Mouse (Mus musculus) frontal cortex, postnatal 25 days (tissue): Measurements from ENCODE around the gene Rps6kc1.

Experiments used
- DNase-seq, 2 experiments: peaks; one replicate each; pipeline ENCODE4 v3.0.0; 2022; ENCODE audit warnings: low spot score in 2 of 2

Gene Rps6kc1

DNA sequence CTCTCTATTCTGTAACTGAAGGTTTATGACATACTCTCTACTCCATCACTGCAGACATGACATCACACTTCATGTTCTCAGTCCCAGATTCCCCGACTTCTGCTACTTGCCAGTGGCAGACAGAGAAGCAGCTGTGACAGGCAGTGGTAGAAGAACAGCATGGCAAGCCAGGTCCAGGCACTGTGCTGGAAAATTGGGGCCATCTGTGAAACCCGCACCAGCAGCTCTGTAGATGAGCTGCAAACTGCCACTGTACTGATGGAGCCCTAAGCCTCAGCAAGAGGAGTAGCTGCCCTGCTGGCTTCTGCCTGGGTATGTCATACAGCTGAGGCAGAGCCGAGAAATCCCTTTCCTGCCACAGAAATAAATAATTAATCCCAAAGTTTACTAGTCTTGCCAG, 236.1 kb downstream of the Rps6kc1 start:
- DNase-seq: no peak

DNA sequence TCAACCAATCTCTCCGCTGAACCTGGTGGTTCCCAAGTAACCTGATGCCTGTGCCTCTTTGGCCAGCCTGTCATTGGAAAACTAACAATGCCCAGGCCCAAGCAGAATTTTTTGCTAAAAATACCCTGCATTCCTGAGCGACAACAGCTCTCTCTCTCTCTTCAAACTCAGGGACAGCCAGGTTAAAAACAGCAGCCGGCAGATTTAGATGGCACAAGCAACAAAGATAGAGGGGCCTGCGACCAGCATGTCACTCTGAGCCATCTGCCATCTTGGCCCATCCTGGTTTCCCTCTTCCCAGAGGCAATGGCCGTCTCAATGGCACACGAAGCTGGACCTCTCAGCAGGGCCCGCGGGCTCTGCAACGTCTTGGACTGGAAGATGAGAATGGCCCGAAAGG, 242.5 kb downstream of the Rps6kc1 start:
- no peak for DNase-seq

DNA sequence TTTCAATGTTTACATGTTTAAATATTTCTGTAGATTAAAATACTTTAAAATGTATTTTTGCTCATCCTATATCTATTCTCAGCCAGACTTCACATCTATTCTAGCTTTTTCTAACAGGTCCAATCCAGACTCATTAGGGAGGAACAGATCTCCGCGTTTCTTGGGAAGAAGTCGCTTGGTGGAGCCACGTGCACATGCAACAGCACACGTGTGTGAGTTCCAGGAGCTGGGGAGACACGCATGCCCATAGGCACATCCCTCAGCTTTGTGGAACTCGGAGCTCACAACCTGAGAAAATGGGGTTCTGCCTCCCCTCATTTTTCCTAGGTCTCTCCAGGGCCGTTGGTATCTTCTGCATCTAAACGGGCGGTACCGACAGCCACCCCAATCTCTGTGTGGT, 243.7 kb downstream of the Rps6kc1 start:
- DNase-seq: no peak

DNA sequence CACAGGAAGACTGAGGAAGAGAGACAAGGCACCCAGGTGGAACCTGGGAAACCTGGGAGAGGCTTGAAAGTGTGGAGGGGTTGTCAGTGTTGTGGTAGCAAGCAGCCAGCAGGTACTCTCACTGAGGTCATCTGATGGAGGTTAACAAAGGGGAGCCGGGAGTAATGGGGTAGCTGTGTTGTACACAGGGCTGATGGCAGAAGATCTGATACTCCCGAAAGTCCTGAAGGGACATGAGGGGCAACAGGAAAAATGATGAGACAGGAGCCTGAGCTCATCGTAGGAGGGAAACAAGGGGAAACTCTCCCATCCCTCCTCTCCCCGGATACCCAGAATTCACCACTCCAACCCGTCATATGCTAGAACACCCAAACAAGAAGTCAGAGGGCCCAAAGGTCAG, 244.2 kb downstream of the Rps6kc1 start:
- DNase-seq: no peak

DNA sequence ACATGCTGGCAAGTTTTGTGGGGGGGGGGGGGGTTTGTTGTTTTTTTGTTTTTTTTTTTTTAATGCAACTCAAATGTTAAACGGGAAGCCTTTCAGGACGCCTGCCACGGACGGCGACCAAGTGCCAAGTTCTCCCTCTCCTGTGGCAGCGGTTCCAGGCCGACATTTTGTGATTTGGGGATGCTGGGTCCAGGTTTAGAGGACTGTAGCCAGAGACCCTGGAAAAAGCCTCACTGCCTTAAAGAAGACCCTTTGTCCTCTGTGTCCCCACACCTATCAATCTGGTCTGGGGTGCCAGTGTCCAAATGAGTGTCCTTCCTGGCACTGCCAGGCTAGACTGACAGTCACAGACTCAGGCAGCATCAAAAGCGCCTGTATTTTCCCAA, 246.1 kb downstream of the Rps6kc1 start:
- DNase-seq: no peak

DNA sequence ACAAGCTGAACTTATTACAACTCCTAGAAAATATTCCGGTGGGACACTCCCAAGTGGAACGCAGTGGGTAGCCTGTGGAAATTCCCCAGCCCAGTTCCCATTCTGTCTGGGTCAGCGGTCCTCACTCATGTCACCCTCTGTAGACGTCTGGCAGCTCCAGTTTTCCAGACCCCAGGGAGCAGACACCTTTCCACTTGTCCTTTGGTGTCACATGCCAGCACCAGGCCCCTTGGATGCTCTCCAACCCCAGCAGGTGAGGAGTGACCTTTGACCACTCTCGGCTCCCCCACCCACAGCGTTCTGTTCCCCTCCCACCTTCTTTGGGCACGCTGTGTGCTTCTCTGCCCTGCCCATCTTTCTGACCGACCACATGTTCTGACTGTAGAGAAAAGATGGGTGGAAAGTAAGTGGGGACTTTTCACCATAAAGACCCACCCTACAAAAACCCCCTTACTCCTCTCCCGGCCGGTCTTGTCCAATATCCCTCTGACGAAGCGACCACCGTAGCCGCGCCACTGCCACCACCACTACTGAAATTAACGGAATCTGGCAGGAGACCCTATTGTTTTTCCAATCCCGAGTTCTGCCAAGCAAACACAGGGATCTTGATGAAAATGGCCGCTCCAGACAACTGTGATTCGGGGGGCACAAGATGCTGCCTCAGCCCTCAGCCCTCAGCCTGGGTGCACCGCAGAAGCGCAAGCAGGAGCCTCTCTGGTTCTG, 246.6 kb downstream of the Rps6kc1 start:
- no peak for DNase-seq

DNA sequence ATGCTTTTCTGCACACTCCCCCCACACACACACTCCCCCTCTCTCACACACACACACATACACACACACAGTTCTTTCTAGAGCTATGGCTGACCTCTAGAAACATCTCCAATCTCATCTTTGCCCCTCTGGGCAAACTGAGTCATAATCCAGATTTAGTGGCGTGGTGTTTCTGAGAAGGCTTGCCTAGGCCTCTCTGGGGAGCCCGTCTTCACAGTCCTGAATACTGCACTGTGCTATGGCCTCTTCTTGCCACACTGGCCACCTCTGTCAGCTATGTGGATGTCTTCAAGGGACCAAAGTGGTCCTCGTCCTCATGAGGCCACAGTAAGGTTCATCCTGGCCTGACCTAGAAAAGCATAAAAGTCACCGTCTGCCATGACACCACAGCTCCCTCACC, 247.6 kb downstream of the Rps6kc1 start:
- DNase-seq: no peak

DNA sequence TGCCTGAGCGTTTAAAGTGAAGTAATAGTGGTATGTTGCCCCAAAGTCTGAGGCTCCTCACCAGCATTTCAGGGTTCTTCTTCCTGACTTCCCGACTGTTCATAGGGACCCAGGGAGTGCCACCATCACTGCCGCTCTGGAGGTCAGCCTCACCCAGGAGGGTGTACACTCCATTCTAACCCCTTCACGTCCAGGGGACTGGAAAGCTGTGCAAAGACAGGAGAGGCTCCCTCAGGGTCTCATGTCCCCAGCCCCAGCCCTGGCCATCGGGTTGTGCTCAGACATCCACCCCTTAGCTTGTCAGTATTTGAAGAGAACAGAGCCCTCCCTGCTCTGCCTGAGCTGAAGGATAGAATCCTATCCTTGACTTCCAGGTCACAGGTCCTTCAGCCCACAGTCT, 248.8 kb downstream of the Rps6kc1 start:
- DNase-seq: no peak

DNA sequence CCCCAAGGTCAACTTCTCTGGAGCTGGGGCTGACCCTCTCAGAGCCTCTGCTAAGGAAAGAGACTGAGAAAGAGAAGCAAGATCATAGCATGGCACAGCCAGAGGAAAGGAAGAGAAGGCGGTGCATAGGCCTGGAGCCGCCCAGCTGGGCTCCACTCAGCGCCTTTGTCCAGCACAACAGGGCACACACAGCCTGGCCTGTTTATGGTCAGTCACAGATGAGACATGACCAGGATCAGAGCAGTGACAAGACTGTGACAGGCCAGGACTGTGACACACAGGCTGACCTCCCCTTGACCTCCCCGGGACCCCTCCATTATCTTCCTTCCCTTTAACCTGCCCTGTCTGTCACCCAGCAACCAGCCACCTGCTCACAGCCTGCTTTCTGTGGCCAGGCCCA, 249.8 kb downstream of the Rps6kc1 start:
- no peak for DNase-seq

DNA sequence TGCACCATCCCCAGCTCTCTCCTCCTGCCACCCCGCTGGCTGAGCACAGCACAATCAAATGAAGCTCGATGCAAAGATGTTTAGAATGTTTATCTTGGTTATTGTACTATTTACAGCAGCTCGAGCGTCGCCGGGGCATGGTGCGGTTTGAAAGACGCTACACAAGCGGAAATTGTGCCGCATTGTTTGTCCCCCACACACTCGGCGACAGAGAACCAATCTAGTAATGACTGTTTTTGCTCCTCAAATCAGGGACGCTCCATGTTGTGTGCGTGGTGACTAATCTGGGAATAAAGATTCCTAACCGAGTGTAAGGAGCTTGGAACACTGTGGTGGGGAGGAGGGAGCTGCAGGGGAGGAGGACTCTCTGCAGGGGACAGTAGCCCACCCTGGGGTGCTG, 250.3 kb downstream of the Rps6kc1 start:
- DNase-seq: no peak

DNA sequence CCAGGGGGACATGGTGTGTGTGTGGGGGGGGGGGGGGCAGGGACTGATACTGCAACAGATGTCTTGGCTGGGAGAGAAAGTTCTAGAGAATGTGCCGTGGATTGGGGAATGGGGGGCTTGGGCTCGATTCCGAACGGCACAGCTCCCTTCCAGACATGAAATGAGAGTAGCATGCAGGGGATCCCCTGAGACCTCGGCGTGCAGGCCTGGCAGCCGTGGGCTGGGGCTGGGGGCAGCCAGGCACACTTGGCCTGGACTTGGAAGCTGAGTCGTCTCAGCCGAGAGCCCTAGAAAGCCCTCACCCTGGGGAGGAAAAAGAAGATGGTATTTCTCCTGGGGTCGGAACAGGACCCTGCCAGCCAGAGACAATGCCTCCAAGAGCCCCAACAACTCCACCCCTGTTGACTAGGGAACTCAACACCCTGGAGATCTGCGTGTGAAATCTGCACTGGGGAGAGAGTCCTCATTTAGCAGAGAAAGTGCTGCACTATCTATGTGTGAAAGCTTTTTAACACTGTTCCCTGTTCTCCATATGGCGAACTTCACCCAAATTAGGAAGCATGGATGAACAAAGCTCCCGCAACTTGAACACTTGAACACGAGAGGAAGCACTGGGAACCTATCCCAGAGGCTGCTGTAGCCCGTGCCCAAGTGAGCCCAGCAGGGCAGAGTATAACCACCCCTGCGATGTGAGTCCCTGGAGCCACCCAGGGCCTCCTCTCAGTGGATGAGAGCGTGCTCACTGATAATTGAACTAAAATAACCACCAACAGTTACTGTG, 251.7 kb downstream of the Rps6kc1 start:
- no peak for DNase-seq

DNA sequence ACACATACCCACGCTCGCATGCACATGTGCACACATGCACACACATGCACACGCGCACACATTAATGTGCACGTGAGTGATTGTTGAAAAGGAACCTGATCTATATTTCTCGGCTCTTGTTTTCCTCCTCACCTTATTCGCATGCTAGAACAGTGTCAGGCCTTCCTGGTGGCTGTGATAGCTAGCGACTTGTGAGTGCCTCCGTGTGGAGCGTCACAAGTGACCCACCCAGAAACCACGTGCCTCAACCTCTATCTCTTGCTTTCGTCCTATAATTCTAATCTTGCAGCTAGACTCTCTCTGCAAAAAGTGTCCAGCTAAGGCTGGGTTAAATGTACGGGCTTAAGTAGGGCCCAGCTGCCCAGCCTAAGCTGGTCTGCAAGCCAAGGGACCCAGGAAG, 253.3 kb downstream of the Rps6kc1 start:
- DNase-seq: no peak

DNA sequence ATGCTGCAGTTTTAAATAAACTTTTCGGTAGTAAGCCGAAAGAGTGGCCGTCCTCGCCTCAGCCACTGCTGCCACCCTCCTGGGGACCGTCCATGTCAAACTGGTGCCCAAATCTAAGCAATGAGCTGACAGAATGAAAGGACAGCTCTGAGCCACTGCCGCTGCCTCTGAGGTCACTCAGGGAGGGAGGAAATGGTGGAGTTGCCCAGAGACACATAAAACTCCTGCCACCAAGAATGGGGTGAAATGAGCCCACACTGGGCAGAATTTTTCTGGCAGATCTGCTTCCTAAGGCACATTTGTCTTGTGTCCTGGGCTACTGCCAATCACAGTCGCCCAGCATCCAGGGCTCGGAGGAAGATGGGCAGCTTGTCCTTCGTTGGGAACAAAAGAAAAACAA, 255.5 kb downstream of the Rps6kc1 start:
- DNase-seq: no peak

DNA sequence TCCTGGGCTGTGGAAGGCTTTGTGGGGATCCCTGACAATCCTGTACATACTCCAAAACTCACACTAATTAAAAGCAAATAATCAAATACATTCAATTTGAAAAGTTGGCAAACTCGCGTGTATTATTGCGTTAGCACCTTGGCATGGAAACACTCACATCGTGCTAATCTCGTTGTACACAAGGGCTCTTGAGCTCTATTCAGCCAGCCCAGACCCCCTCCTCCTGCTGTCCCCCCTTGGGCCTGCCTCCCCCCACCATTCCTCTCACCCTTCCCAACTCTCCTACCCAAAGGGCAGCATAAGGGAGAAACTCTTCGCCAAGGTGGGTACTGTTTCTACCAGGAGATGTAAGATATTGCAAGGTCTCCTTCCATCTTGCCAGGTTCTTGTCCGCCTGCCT, 255.9 kb downstream of the Rps6kc1 start:
- no peak for DNase-seq

DNA sequence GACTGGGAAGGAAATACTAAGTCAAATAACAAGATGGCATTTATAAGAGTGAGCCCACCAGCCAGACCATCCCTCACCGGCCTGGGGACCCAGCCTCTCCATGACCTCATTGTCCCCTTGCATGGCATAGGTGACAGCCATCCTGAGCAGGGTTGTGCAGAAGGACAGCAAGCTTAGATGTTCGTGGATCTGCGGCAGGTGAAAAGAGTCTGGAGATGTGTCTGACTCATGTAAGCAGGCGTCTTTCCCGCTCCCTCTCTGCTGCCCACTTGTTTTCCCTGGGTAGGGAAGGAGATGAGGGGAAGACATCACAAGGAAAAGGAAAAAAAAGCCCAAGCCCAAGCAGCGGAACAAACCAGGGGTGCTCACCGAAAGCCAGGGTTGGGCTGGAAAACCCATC, 256.5 kb downstream of the Rps6kc1 start:
- no peak for DNase-seq

DNA sequence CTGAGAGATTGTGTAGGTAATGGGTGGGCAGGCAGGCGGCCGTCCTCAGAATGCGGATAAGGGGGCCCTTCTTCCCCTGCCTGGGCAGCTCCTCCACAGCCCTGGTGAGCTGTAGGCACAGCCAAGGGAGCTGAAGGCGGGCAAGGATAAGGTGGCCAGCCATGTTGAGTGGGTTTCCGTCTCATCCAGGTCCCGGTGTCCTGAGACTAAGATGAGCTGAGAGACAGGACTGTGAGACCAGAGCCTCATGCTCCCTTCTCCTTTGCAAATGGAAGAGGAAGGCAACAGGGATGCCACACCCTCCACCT, 256.9 kb downstream of the Rps6kc1 start:
- DNase-seq: no peak

DNA sequence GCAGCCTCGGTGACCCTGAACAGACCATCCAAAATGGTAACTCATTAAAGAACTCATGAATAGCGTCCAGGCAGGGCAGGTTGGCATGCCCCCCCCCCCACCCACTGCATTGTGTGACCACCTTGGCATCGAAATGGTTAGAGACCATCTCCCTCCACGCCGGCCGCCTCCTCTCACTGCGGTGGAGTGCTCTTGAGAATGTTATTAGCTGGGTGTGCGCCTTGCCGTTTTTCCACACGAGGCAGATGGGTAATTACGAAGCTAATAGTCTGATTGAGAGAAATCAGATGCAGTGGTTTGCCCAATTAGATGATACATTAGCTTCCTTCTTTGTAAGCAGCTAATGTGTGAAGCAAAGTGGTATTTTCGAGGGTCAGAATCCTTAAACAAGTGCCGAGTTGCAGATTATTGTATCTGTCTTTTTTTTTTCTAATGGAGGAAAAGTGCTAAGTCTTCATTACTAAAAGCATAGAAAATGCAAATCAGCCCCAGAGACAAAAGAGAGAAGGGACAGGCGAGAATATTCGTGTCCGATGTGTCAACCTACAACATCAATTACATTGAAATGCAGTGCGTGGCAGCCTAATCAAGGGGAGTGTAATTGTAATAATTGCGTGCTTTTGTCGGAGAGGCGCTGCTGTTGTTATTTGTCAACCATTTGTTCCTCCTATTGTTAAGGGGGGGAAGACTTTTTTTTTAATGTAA, 257.4 kb downstream of the Rps6kc1 start:
- DNase-seq: no peak

DNA sequence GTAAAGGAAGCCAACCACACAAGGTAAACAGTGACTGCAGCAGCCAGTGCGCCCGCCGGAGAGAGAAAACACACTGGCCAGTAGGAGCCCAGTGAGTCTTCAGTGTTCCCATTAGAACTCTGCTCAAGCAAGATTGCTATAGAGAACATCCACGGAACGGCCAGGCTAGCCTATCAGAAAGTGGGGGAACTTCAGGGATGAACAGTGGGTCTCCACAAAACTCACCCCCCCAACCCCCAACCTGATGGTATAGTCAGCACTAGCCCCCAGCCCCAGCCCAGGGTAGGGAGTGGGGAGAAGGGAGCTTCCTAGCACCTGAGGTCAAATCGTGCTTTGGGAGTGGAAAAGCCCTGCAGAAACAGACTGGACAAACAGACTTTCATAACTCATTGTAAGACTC, 258.5 kb downstream of the Rps6kc1 start:
- DNase-seq: no peak
